Comparison of ENCODE assay signal across 1 mouse cellular context in genomic region chr7:19575559-19575958, GRCm38 (mm10).
TF ChIP-seq lines count a peak whose summit lies in the region.

No protein-coding gene starts in this region.

TF ChIP-seq in ES-E14, 5 proteins besides CTCF, POLR2A, EP300 and RAD21:
- TF ChIP-seq HCFC1 (IDR thresholded peaks at IDR 0.05; ENCODE audit: borderline replicate concordance, insufficient read depth, low read length) = no peak
- no peak for TF ChIP-seq ZC3H11A (IDR thresholded peaks at IDR 0.05; ENCODE audit: borderline replicate concordance, low read depth, low read length)
- TF ChIP-seq CHD2 (IDR thresholded peaks at IDR 0.05; ENCODE audit: low read depth, low read length) = no peak
- TF ChIP-seq ZNF384 (IDR thresholded peaks at IDR 0.05; ENCODE audit: low read depth, low read length) = no peak
- TF ChIP-seq MAFK (IDR thresholded peaks at IDR 0.05; ENCODE audit: insufficient read depth, low read depth, low read length) = no peak
